ENCODE assay signal across 20 mouse cellular contexts in genomic region chr1:150816035-150816807, GRCm38 (mm10).
"Had no signal": no experiment of that assay in that cellular context is flagged by ENCODE, and none has a peak within 500 bp of the region (broad histone marks: within the 10 kb centered on the region; RNA-seq: fewer than 3 reads in every experiment).

No protein-coding gene starts in this region.

- H3K4me2 ChIP-seq: lung, embryonic 15.5 days; midbrain, embryonic 12.5 days; neural tube, embryonic 13.5 days; neural tube, embryonic 15.5 days; stomach, embryonic 15.5 days had no signal

- H3K4me1 ChIP-seq: lung, embryonic 15.5 days; midbrain, embryonic 10.5 days; midbrain, embryonic 12.5 days; neural tube, embryonic 13.5 days; neural tube, embryonic 15.5 days; stomach, embryonic 15.5 days had no signal

- H3K27me3 ChIP-seq: lung, embryonic 15.5 days; midbrain, embryonic 12.5 days; neural tube, embryonic 13.5 days; neural tube, embryonic 15.5 days; stomach, embryonic 15.5 days had no signal

- H3K27ac ChIP-seq: lung, embryonic 15.5 days; midbrain, embryonic 10.5 days; midbrain, embryonic 12.5 days; neural tube, embryonic 13.5 days; neural tube, embryonic 15.5 days; stomach, embryonic 15.5 days; stomach, postnatal 0 days had no signal

- DNase-seq: liver, postnatal 0 days; lung, adult 2 months; lung, postnatal 4 days; midbrain, embryonic 14.5 days; retina, postnatal 1 day; right cerebral cortex, adult 18-20 months; right cerebral cortex, postnatal 25 days; thymus, adult 2 months; thymus, postnatal 25 days; thymus, postnatal 4 days had no signal

- ATAC-seq: liver, postnatal 0 days; lung, postnatal 0 days; midbrain, embryonic 16.5 days had no signal

- H3K9ac ChIP-seq: liver, postnatal 0 days; lung, embryonic 15.5 days; midbrain, embryonic 12.5 days; neural tube, embryonic 13.5 days; neural tube, embryonic 15.5 days; stomach, embryonic 15.5 days had no signal

- H3K4me3 ChIP-seq: lung, embryonic 15.5 days; midbrain, embryonic 10.5 days; midbrain, embryonic 12.5 days; myocyte; neural tube, embryonic 13.5 days; neural tube, embryonic 15.5 days; stomach, embryonic 15.5 days had no signal

- H3K9me3 ChIP-seq: lung, embryonic 15.5 days; midbrain, embryonic 10.5 days; midbrain, embryonic 12.5 days; neural tube, embryonic 13.5 days; neural tube, embryonic 15.5 days; stomach, embryonic 15.5 days had no signal

- H3K36me3 ChIP-seq: lung, embryonic 15.5 days; midbrain, embryonic 10.5 days; midbrain, embryonic 12.5 days; neural tube, embryonic 13.5 days; neural tube, embryonic 15.5 days; stomach, embryonic 15.5 days had no signal
